Mouse (Mus musculus): ENCODE data around the gene Ubfd1. TPM values are rescaled to one million over a fixed set of nuclear protein-coding genes. Genes with fewer than 3 reads are reported as not detected.

Ubfd1 gene
- polyA plus RNA-seq, 1 experiment from 2014 or later = 46.9 TPM

DNA sequence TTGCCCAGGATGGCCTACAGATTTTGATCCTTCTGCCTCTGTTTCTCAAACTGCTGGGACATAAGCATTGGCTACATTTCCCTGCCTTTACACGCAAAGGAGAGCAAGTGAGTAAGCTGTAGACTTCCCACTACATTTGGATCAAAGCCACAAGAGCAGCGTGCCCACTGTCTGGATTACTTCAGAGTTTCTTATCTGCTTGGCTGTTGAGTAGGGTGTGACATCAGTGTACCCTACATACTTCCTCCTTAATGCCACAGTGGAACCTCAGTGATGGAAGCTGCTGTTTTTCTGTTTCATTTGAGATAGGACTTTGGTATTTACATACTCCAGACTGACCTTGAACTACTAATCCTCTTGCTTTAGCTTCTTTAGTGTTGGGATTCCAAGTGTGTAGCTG, 20.2 kb upstream of the Ubfd1 start:
- Histone ChIP-seq H3K27ac (replicated peaks) (peak overlapping the region; percentile 98), H3K4me1 (peaks cover 72% of the 10 kb centered on the region), H3K9me3 (no peaks in the 10 kb centered on the region), H3K4me2 (peak overlapping the region; percentile 63), H3K36me3 (peaks cover 51% of the 10 kb centered on the region), H3K9ac (peak overlapping the region; percentile 78), H3K4me3 (peak overlapping the region; percentile 35), H3K27me3 (replicated peaks) (no peaks in the 10 kb centered on the region)
- WGBS = 16% methylated on average over 2 of the region's 2 CpGs
- no peak for ATAC-seq (ENCODE audit: extremely low read depth, insufficient number of reproducible peaks, low FRiP score, low TSS enrichment)

DNA sequence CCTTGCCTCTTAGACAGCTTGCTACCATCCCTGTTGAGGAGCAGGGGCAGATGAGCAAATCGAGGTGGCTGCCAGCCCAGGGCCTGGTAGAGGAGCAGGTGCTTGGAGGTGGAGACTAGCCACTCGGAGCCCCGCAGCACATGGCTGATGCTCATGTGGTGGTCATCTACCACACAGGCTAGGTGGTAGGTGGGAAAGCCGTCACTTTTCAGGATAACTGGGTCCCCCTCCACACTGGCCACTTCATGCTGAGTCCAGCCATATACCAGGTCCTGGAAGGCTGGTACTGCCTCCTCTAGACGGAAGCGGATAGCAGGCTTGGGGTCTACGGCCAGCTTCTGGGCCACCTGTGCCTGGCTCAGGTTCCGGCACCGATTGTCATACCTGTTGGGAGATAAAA, 18.8 kb upstream of the Ubfd1 start:
- Histone ChIP-seq H3K9me3 (no peaks in the 10 kb centered on the region), H3K27ac (replicated peaks) (peak overlapping the region; percentile 98), H3K4me2 (no peak overlapping the region), H3K4me3 (no peak overlapping the region), H3K36me3 (peaks cover 44% of the 10 kb centered on the region), H3K27me3 (replicated peaks) (no peaks in the 10 kb centered on the region), H3K4me1 (peaks cover 63% of the 10 kb centered on the region), H3K9ac (peak overlapping the region; percentile 33; the same call in 1 of the 2 replicates)
- 87% methylated on average over 9 of the region's 9 CpGs for WGBS
- ATAC-seq (ENCODE audit: extremely low read depth, insufficient number of reproducible peaks, low FRiP score, low TSS enrichment) = no peak

DNA sequence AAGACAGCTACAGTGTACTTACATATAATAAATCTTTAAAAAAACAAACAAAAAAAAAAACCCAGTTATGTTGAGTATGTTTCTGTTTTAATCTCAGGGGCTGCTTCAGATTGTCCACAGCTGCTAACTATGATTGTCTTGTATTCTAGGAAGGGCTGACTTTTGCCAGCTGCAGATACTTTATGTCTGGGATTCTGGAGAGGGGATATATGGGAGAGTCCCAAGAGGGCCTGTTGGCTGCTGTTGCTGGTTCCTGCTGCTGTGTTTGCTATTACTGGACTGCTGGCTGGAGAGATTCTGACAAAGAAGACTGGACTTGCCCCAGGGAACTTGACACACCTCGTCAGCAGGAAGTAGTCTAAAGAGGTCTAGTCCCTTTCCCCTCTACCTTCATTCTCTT, 16.1 kb upstream of the Ubfd1 start:
- H3K4me2 ChIP-seq = no peak overlapping the region
- no peak for ATAC-seq (ENCODE audit: extremely low read depth, insufficient number of reproducible peaks, low FRiP score, low TSS enrichment)
- H3K9me3 ChIP-seq = no peaks in the 10 kb centered on the region
- H3K4me1 ChIP-seq = peaks cover 36% of the 10 kb centered on the region
- peaks cover 54% of the 10 kb centered on the region for H3K36me3 ChIP-seq
- H3K9ac ChIP-seq = no peak overlapping the region
- H3K27ac ChIP-seq (replicated peaks) = no peak overlapping the region
- WGBS = 75% methylated on average over 1 of the region's 1 CpGs
- no peaks in the 10 kb centered on the region for H3K27me3 ChIP-seq (replicated peaks)
- H3K4me3 ChIP-seq = no peak overlapping the region

DNA sequence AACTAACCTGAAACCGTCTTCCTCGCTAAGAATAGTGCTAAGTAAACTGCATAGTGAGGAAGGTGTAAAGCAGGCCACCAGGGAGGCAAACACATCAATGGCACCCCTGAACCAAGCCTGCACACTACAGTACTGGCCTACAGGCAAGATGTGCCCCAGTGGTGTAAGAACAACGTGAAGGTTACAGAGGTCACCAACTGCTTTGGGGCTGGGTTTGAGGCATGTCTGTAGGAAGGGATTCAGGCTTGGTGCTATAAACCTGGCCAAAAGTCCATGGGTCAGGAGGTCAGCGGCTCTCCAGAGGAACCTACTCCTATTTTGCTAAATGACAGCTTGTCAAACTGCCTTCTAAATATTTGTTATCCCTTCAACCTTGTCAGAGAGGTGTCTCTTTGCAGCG, 10.3 kb upstream of the Ubfd1 start:
- peaks cover 72% of the 10 kb centered on the region for H3K36me3 ChIP-seq
- no peaks in the 10 kb centered on the region for H3K9me3 ChIP-seq
- H3K27me3 ChIP-seq (replicated peaks) = no peaks in the 10 kb centered on the region
- H3K27ac ChIP-seq (replicated peaks) = no peak overlapping the region
- 76% methylated on average over 5 of the region's 5 CpGs for WGBS
- ATAC-seq (ENCODE audit: extremely low read depth, insufficient number of reproducible peaks, low FRiP score, low TSS enrichment) = no peak
- no peak overlapping the region for H3K4me2 ChIP-seq
- no peak overlapping the region for H3K4me3 ChIP-seq
- H3K4me1 ChIP-seq = no peaks in the 10 kb centered on the region
- H3K9ac ChIP-seq = no peak overlapping the region

DNA sequence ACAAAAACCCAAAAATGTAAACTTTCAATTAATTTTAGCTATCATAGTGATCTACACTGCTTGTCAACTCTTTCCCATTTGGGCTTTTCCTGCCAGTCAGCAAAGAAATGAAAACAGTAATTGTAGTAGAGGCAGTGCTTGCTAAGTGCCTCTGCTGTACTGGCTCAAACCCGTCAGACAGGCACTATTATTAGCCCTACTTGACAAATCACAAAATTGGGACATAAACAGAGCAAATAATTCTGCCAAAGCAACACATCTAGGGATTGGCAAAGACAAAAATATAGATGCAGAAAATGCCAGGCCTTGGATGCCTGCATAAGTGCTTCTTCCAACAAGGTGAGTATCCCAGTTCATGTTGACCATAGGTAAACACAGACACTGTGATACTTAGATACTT, 1.3 kb upstream of the Ubfd1 start:
- H3K9me3 ChIP-seq = no peaks in the 10 kb centered on the region
- no peak for ATAC-seq (ENCODE audit: extremely low read depth, insufficient number of reproducible peaks, low FRiP score, low TSS enrichment)
- peak overlapping the region; percentile 97 for H3K27ac ChIP-seq (replicated peaks)
- H3K4me2 ChIP-seq = peak overlapping the region; percentile 90
- peak overlapping the region; percentile 20; the same call in 1 of the 2 replicates for H3K9ac ChIP-seq
- peaks cover 39% of the 10 kb centered on the region for H3K36me3 ChIP-seq
- H3K4me1 ChIP-seq = peaks cover 38% of the 10 kb centered on the region
- H3K4me3 ChIP-seq = peak overlapping the region; percentile 81
- H3K27me3 ChIP-seq (replicated peaks) = no peaks in the 10 kb centered on the region
- 32% methylated on average over 1 of the region's 1 CpGs for WGBS

DNA sequence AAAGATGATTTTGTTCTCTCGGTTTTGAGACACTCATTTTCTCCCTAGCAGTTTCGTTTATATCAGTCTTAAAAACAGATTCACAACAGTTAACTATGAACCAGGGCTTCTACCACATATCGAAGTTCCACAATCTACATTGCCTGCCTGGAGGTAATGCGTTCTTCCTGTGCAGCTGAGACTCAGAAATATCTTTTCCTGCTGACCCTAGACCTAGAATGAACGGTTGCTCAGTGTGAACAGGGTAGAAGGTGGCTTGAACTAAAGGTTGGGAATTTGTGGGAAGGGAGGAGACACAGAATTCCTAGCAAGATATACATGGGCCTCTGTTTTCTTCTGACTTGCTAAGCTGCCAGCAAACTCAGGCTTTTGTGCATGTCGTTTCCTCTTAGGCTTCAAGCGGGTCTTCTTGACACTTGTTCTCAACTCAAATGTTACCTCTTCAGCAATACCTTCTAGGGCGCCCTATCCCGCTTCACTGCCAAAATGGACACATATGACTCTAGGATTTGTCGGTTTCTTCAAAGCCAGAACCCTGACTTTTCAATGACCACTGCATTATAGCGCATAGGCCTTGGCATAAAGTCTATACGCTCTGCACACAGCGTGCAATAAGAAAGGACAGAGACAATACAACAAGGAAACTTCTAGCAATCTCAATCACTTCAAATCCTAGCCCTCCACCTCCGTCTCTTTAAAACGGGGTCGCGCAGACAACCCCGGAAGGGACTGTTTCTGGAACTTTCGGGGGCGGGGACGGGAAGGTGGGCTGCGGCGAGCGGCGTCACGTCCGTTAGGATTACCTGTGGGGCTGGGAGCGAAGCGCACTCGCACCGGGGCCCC, 652 bp upstream of the Ubfd1 start:
- Histone ChIP-seq H3K4me1 (peaks cover 38% of the 10 kb centered on the region), H3K27me3 (replicated peaks) (no peaks in the 10 kb centered on the region), H3K4me2 (peak overlapping the region; percentile 90), H3K9me3 (no peaks in the 10 kb centered on the region), H3K4me3 (peak overlapping the region; percentile 81), H3K27ac (replicated peaks) (peak overlapping the region; percentile 97), H3K36me3 (peaks cover 44% of the 10 kb centered on the region), H3K9ac (peak overlapping the region; percentile 94)
- WGBS = 14% methylated on average over 31 of the region's 31 CpGs
- no peak for ATAC-seq (ENCODE audit: extremely low read depth, insufficient number of reproducible peaks, low FRiP score, low TSS enrichment)

DNA sequence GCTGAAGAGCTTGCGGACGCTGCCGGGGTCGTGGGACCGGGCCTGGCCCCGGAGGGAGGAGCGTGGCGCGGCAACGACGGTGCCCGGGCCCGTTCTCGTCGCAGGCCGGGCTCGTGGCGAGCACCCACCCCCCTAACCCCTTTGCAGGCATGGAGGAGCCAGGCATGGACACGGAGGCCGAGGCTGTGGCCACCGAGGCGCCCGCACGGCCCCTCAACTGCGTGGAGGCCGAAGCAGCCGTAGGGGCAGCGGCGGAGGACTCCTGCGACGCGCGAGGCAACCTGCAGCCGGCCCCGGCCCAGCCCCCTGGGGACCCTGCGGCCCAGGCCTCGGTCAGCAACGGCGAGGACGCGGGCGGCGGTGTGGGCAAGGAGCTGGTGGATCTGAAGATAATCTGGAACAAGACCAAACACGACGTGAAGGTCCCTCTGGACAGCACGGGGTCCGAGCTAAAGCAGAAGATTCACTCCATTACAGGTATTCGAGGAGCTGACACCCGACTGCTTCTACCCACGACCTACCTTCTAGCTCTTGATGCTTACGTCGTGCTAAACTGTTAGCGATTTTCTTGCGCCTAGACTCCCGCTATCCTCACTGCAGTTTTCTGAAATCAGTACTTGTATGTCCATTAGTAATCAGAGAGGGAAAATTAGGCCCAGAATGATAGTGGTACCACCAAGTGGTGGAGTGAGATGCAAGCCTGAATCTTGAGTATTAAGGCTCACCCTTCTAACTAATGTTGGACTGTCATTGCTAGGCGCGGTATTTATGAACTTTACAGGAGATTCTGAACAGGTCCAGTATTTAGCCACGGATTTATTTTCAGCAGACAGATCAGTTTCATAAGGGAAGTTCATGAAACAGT, 774 bp downstream of the Ubfd1 start:
- peaks cover 38% of the 10 kb centered on the region for H3K4me1 ChIP-seq
- peak overlapping the region; percentile 81 for H3K4me3 ChIP-seq
- peak overlapping the region; percentile 94 for H3K9ac ChIP-seq
- ATAC-seq (ENCODE audit: extremely low read depth, insufficient number of reproducible peaks, low FRiP score, low TSS enrichment) = 0 out of 2 replicates have a peak, but pooled peaks have one; percentile 10
- peaks cover 44% of the 10 kb centered on the region for H3K36me3 ChIP-seq
- WGBS = 1% methylated on average over 58 of the region's 58 CpGs
- peak overlapping the region; percentile 97 for H3K27ac ChIP-seq (replicated peaks)
- H3K4me2 ChIP-seq = peak overlapping the region; percentile 90
- H3K27me3 ChIP-seq (replicated peaks) = no peaks in the 10 kb centered on the region
- no peaks in the 10 kb centered on the region for H3K9me3 ChIP-seq

DNA sequence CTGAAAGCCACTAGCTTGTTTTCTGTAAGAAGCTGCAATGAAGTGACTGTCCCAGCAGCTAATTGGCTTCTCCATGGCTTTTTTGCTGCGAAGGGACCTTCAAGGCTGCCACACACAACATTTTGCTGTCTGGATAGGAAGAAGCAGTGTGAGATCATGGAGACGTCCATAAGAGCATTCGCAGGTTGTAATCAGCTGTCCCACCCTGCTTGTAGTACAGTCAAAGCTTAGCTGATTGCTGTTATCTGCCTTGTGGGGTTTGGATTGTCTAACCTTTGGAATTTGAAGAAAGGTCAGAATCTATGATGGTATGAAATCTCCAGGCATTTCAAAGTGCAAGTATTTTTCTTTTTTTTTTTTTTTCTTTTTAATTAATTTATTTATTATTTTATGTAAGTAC, 7.4 kb downstream of the Ubfd1 start:
- no peaks in the 10 kb centered on the region for H3K27me3 ChIP-seq (replicated peaks)
- no peak overlapping the region for H3K27ac ChIP-seq (replicated peaks)
- no peaks in the 10 kb centered on the region for H3K9me3 ChIP-seq
- no peak overlapping the region for H3K4me3 ChIP-seq
- H3K9ac ChIP-seq = no peak overlapping the region
- peaks cover 12% of the 10 kb centered on the region for H3K4me1 ChIP-seq
- no peak overlapping the region for H3K4me2 ChIP-seq
- WGBS = 65% methylated on average over 3 of the region's 3 CpGs
- H3K36me3 ChIP-seq = peaks cover 99% of the 10 kb centered on the region
- ATAC-seq (ENCODE audit: extremely low read depth, insufficient number of reproducible peaks, low FRiP score, low TSS enrichment) = no peak

DNA sequence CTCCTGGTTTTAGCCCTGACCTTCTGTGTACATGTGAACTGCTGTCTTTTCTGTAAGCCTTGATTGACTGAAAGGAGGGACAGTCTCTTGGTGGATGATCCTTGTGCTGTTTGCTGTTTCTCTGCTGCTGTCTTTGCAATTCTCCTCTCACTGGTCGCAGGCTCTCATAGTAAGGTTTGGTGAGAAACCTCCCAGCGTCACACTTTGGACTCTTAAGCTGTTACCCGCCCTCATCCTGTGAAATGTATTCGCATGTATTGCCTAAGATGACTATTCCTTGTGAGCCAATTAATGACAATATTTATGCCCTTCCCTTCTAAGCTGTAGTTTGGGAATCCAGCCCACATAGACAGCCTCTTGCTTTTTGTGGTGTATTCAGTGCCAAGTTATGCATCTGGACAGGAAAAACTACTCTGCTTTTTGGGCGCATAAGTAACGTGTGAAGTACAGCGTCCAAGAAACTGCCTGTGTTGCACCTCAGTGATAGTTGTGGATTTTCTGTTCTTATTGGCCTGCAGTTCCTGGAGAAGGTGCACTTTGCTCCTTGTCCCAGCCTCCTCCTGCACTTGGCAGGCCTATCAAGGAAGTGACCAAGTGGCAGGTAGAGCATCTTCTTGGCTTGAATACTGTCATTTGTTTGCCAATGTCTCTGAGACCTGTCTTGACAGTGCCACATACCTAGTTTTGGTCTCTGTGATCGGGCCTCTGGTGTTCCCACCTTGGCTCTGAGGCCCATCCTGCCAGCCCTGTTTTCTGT, 13.0 kb downstream of the Ubfd1 start:
- Histone ChIP-seq H3K9me3 (no peaks in the 10 kb centered on the region), H3K27me3 (replicated peaks) (no peaks in the 10 kb centered on the region), H3K4me2 (no peak overlapping the region), H3K9ac (no peak overlapping the region), H3K36me3 (peaks cover 98% of the 10 kb centered on the region), H3K4me1 (peaks cover 7% of the 10 kb centered on the region), H3K4me3 (no peak overlapping the region), H3K27ac (replicated peaks) (no peak overlapping the region)
- no peak for ATAC-seq (ENCODE audit: extremely low read depth, insufficient number of reproducible peaks, low FRiP score, low TSS enrichment)
- 88% methylated on average over 8 of the region's 8 CpGs for WGBS

DNA sequence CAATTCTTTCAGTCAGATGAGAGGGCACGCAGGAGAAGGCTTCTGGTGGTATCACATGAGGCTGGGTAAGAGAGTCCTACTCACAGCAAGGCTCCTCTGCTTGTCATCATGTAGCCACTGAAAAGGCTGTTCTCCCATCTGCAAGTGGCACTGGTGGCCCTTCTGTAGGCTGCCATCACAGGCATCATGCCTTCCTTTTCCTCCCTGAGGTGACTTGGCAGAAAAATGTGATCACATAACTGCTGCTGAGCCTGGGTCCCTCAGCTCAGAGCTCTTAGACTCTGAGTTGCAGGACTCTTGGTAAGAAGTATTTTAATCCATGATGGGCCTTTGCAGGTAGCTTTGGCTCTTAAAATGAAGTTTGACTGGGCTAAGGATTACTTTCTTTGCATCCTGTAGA, 14.1 kb downstream of the Ubfd1 start:
- peaks cover 98% of the 10 kb centered on the region for H3K36me3 ChIP-seq
- H3K4me2 ChIP-seq = no peak overlapping the region
- peaks cover 9% of the 10 kb centered on the region for H3K4me1 ChIP-seq
- H3K9ac ChIP-seq = peak overlapping the region; percentile 6; the same call in 1 of the 2 replicates
- no peak overlapping the region for H3K4me3 ChIP-seq
- no peaks in the 10 kb centered on the region for H3K9me3 ChIP-seq
- no peak overlapping the region for H3K27ac ChIP-seq (replicated peaks)
- 97% methylated on average over 1 of the region's 1 CpGs for WGBS
- ATAC-seq (ENCODE audit: extremely low read depth, insufficient number of reproducible peaks, low FRiP score, low TSS enrichment) = no peak
- no peaks in the 10 kb centered on the region for H3K27me3 ChIP-seq (replicated peaks)

All from heart, embryonic 13.5 days (tissue).